Mouse (Mus musculus): ENCODE measurements around the gene Cds2.
"Not testable (repeated sequence)": the region's sequence is repeated elsewhere in the genome, so short reads cannot be mapped to it uniquely, and the experiment has no call there.

The Cds2 gene

GRCm38 (mm10) chr2:132265196-132265595 is 2.2 kb downstream of the Cds2 start:
- DNase-seq (ENCODE audit: low read depth, low spot score): no peak

GRCm38 (mm10) chr2:132266086-132266485 is 3.1 kb downstream of the Cds2 start:
- DNase-seq (ENCODE audit: low read depth, low spot score): no peak

- no peak for DNase-seq (ENCODE audit: low read depth, low spot score)
Observed at GRCm38 (mm10) chr2:132269217-132269616, 6.3 kb downstream of the Cds2 start.

GRCm38 (mm10) chr2:132270331-132270951 is 7.5 kb downstream of the Cds2 start:
- no peak for DNase-seq (ENCODE audit: low read depth, low spot score)

DNA sequence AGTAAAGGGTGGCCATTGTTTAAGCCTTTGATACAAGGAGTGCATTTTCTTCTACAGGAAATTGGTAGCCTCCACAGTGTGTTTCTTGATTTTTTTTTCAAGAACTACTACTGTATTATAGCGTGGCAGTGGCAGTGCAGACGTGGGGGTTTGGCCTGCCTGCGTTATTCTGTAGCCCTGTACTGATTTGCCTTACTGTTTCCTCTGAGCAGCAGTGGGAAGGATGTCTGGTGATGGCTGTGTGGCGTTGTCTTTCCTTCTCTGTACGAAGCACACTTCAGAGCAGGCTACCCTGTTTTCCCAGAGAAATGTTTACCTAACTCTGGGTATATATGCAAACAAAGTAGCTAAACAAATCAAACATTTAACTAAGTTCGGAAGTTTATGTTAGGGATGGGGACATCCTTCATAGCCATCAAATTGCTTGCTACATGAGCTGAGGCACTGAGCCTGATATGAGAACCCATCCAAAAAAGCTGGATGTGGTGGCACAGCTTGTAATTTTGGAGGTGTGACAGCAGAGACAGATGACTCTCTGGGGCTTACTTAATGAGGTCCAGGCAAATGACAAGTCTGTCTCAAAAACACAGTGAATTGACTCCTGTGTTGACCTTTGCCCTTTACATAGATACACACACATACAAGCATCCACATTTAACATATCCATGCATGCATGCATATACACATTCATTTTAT is 9.9 kb downstream of the Cds2 start:
- DNase-seq (ENCODE audit: low read depth, low spot score): no peak

GRCm38 (mm10) chr2:132275527-132275926 is 12.6 kb downstream of the Cds2 start:
- no peak for DNase-seq (ENCODE audit: low read depth, low spot score)

DNA sequence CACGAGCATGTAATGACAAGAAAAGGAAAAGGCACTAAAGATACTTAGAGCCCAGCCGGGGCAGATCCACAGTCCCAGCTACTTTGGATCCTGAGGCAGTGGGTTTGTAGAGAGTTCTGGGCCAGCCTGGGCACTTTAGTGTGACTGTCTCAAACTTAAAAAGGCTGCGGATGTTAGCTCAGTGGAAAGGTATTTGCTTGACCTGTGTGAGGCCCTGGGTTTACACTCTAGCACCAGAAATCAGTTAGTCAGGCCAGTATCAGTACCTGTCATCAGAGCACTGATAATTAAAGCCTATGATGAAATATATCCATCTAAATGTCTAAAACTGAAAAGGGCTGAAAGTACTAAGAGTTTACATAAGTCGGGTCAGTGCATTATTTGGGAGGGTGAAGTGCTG is 13.3 kb downstream of the Cds2 start:
- DNase-seq (ENCODE audit: low read depth, low spot score): no peak

DNA sequence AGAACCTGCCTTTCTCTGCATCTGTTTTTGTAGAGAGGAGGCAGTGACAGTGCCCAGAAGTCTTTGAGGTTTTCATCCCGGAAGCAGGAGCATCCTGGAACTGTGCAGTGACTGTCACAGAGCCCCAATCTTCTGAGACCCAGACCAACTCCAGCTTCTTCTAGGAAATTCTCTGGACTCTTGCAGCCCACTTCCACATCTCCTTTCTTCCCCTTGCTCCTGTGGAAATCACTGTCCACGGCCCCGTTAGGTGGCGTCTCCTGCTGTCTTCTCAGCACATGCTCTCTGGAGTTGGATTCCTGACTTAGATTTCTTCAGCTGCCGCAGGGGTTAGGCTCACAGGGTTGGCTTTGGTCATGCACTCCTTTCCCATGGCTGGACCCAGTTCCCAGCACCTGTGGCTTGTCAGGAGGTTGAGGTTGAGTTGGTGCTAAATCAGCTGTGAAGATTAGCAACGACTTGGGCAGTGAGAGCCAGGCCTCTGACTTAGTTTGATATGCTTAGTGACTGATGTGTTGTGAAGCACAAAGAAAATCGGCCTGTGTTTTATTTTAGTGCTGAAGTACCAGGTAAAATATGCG is 15.4 kb downstream of the Cds2 start:
- DNase-seq (ENCODE audit: low read depth, low spot score): no peak

DNA sequence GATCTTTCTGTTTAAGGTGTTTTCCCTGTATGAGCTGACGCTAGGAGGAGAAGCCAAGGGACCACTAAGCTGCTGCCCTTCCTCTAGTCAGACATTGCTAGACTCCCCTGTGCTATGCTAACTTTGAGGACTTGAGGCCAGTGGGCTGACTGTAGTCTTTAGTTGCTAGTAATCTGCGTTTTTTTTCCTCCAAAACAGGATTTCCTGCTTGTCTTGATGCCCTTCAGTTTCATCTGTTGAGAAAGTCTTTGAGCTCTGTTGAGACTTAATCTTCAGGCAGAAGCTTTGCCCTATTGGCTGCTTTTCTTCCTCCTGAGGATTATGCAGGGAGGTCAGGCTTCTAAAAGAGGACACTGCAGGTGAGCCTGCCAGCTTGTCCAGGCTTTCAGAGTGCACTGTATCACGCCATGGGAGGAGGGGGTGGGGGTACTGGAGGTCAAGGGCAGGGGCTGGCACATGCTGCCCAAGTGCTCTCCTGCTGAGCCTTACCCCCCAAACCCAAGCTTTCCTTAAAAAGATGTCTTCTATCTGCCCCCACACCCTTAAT is 16.5 kb downstream of the Cds2 start:
- no peak for DNase-seq (ENCODE audit: low read depth, low spot score)

DNA sequence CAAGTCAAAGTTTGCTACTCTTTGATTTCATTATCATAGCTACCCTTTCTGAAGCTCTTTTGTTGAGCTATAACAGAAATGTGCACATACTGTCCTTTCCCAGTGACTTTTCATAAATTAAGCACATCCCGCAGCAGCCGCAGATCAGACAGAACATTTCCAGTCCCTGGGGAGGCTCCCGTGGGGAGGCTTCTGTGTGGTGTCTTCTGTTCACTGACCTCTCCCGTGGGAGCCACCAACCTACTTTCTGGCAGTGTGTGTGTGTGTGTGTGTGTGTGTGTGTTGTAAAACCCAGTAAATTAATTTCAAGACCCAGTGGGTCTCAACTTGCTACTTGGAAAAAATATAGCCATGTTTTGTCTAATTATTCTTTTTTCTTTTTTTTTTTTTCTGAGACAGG is 17.0 kb downstream of the Cds2 start:
- no peak for DNase-seq (ENCODE audit: low read depth, low spot score)

DNA sequence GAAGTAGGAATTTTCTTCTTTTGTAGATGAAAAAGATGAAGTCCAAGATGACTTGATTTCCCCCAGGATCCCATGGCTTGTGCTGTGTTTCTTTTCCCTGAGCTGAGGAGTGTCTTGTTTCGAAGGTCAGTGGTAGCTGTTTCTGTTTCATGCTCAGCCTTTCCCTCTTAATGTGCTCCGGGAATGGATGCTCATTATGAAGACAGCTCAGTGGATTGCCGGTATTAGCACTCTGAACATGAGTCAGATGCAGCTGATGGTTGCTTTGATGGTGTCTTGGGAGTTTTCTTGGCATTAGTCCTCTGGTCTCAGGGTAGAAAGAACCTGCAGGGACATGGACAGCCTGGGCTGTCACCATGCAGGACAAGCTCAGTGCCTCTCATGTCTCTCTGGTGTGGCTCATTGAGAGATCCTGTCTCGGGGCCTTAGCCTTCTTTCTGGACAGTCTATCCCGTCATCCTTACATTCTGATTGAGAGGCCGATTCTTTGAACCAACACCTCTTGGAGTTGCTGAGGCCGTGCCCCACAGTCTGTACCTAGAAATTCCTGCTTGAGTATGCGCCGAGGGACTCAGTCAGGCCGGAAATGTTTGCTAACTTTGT is 17.7 kb downstream of the Cds2 start:
- DNase-seq (ENCODE audit: low read depth, low spot score): no peak

GRCm38 (mm10) chr2:132281560-132282452 is 18.9 kb downstream of the Cds2 start:
- DNase-seq (ENCODE audit: low read depth, low spot score): no peak

GRCm38 (mm10) chr2:132282453-132283174 is 19.7 kb downstream of the Cds2 start:
- no peak for DNase-seq (ENCODE audit: low read depth, low spot score)

GRCm38 (mm10) chr2:132283236-132284070 is 20.5 kb downstream of the Cds2 start:
- DNase-seq (ENCODE audit: low read depth, low spot score): no peak

GRCm38 (mm10) chr2:132284492-132285139 is 21.7 kb downstream of the Cds2 start:
- no peak for DNase-seq (ENCODE audit: low read depth, low spot score)

DNA sequence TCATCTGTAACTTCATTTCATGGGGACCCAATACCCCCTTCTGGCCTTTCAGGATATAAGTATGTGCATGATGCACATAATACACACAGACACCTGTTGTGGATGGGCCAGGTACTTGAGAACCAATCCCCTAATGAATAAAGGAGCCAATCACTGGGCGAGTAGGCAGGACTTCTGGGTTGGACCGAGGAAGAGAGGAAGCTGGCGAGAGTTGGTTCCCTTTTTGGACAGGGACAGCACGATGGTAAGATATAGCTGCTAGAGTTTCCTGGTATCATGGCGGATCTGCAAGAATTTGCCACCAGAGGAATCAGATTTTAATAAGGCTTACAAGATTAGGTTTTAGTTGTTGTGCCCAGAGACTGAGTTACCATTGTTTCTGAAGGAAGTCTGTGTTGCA is 22.8 kb downstream of the Cds2 start:
- DNase-seq (ENCODE audit: low read depth, low spot score): not testable (repeated sequence)

DNA sequence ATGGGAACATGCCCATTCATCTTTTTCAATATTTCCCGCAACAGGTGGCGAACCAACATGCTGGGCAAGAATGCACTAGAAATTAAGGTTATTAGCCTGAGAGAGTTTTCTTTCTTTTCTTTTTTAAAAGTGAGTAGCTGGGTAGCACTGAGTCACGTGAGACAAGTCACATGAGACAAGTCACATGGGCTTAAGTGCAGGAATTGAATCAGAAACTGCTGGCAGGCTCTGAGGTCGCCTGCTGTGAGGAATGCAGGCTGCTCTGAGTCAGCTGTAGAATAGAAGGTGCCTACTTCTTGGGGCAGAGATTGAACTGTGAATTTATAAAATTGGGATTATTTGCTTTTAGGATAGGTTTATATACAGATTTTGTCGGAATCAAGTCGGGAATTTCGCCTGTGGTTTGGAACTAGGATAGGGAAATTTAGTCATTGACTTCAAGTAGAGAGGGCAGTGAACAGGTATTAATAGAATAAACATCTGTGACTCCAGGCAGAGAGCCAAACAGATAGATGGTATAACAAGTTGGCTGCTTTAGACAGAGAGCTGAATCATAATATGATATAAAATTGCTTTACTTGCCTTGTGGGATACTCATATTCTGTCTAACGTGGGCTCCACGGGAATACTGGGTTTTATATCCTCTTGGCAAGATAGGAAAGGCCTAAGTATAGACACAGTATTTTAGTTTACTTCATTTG is 23.6 kb downstream of the Cds2 start:
- no peak for DNase-seq (ENCODE audit: low read depth, low spot score)

DNA sequence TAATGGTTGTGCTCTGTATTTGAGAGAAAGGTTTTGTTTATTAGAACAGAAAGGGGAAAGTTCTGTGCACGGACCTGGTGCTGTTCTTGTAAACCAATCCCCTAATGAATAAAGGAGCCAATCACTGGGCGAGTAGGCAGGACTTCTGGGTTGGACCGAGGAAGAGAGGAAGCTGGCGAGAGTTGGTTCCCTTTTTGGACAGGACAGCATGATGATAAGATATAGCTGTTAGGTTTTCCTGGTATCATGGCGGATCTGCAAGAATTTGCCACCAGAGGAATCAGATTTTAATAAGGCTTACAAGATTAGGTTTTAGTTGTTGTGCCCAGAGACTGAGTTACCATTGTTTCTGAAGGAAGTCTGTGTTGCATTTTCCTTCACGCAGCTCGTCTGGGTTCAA is 26.3 kb downstream of the Cds2 start:
- not testable (repeated sequence) for DNase-seq (ENCODE audit: low read depth, low spot score)

GRCm38 (mm10) chr2:132290808-132291207 is 27.9 kb downstream of the Cds2 start:
- no peak for DNase-seq (ENCODE audit: low read depth, low spot score)
